Mouse (Mus musculus): Measurements from ENCODE around the gene Mrpl23. TPM values are rescaled to one million over a fixed set of nuclear protein-coding genes. Genes with fewer than 3 reads are reported as not detected.

Gene Mrpl23
- polyA plus RNA-seq (2012; rRNA removed): 44.6 and 47.3 TPM in 2 replicates

DNA sequence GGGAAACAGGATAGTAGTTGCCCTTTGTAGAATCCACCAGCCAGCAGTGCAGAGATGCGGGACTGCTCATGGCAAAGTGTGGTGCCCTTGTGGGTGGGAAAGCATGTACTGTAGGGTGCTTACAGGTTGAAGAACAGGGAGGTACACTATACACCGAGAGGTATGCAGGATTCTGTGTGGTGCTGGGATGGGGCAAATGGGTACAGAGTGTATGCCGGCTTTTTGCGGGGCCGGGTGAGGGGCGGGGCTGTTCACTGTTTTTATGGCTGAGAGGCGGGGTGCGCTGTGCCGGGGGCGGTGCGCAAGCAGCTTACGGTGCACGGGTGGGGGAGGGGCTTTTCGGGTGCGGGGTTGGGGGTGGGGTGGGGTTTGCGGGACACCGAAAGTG, at the start of gene Mrpl23:
Mrpl23 (plus strand) TSS at position 16 of the 388 bp plus-strand sequence.

DNA sequence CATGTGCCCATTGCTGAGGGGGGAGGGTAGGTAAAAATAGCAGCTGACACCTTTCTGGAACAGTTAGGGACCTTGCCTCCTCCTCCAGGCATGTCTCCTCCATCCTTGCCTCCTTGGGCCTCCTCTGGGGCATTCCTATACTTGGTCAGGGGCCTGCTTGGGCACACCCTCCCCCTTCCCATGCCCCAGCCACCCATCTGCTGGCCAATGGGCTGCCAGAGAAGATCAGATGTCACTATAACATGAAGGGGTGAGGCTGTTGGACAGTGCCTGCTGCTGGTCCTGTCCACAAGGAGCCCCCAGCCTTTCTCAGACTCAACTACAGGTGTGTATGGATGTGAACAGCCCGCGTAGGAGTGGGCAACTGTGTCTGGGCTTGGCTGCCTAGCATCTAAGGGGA, 33.9 kb upstream of the Mrpl23 start, which contains the start of gene Tnnt3:
Tnnt3 (plus strand) TSS at position 262 of the 400 bp plus-strand sequence.

Other genes with a start within 250 kb of the Mrpl23 start
- gene Krtap5-1, start 235.6 kb upstream of the Mrpl23 start, polyA plus RNA-seq (2012; rRNA removed): not detected in 2 replicates
- gene Krtap5-4, start 229.1 kb upstream of the Mrpl23 start, polyA plus RNA-seq (2012; rRNA removed): not detected in 2 replicates
- 0.87 and 0.93 TPM in 2 replicates for gene Ifitm10, start 158.9 kb upstream of the Mrpl23 start, polyA plus RNA-seq (2012; rRNA removed)
- 0.38 and 0.44 TPM in 2 replicates for gene Gm49369, start 150.0 kb upstream of the Mrpl23 start, polyA plus RNA-seq (2012; rRNA removed)
- 158 and 192 TPM in 2 replicates for gene Ctsd, start 144.6 kb upstream of the Mrpl23 start, polyA plus RNA-seq (2012; rRNA removed)
- gene Syt8, start 97.8 kb upstream of the Mrpl23 start, polyA plus RNA-seq (2012; rRNA removed): 1.5 TPM in 1 of 2 replicates, not detected in the other
- gene Tnni2, start 90.9 kb upstream of the Mrpl23 start, polyA plus RNA-seq (2012; rRNA removed): 3.3 and 8.7 TPM in 2 replicates
- gene Lsp1, start 71.9 kb upstream of the Mrpl23 start, polyA plus RNA-seq (2012; rRNA removed): 12.0 and 13.8 TPM in 2 replicates
- gene Tnnt3, start 33.9 kb upstream of the Mrpl23 start, polyA plus RNA-seq (2012; rRNA removed): 0.27 and 5.5 TPM in 2 replicates
- 818 and 856 TPM in 2 replicates for gene Igf2, start 134.1 kb downstream of the Mrpl23 start, polyA plus RNA-seq (2012; rRNA removed)
- 0.05 and 0.07 TPM in 2 replicates for gene Gm49394, start 137.3 kb downstream of the Mrpl23 start, polyA plus RNA-seq (2012; rRNA removed)
- 0.42 TPM in 1 of 2 replicates, not detected in the other for gene Ins2, start 210.7 kb downstream of the Mrpl23 start, polyA plus RNA-seq (2012; rRNA removed)